In the genomic region with DNA sequence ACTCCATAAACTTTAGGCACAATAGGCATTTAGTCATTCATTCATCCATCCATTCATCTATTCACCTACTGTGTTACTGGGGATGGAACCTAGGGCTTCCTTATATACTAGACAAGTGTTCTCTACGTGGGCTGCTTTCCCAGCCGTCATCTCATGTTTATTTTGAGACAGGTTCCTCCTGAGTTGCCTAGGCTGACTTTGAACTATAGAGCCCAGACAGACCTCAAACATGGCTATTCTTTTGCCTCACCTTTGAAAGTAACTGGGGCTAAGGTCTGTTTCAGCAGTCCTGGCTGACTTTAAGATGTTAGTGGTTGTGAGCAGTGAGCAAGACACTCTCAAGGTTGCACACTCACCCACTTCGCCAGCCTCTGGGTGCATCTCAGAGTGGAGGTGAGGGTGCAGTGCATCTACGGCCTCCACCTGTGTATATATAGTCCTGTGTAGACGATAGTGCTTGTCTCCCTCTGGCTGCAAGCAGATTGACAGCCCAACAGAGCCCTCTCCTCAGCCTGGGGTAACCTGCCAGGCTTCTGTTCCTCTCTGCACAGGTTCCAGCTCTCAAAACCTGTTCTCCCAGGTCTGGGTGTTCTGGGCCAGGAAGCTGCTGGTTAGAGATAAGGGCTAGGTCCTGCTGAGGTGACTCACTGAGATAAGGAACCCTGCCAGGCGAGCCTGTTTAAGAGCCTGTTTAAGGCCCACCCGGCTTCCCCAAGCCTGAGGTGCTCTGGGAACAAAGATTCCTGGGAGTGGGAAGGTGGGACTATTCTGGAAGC, we compare ENCODE assay signal across 1 mouse cellular context.
TF ChIP-seq lines count a peak whose summit lies in the region.

No protein-coding gene starts in this region.

TF ChIP-seq in MEL, 35 proteins besides CTCF, POLR2A, EP300 and RAD21 (continued from another document):
- TF ChIP-seq TBP (IDR thresholded peaks at IDR 0.05; ENCODE audit: low read depth, low read length), result 0 out of 2 replicates have a peak, but pooled peaks have one; percentile 15
- 0 out of 2 replicates have a peak, but pooled peaks have one; percentile 21 for TF ChIP-seq CHD1 (IDR thresholded peaks at IDR 0.05; ENCODE audit: low read depth, low read length)
- TF ChIP-seq GATA1 (IDR thresholded peaks at IDR 0.05; ENCODE audit: low read depth, low read length), result peak; percentile 98
- TF ChIP-seq ELF1 (IDR thresholded peaks at IDR 0.05; ENCODE audit: low read depth, low read length), result no peak
- no peak for TF ChIP-seq GABPA (IDR thresholded peaks at IDR 0.05; ENCODE audit: low read depth, low read length)
- no peak for TF ChIP-seq ZKSCAN1 (IDR thresholded peaks at IDR 0.05; ENCODE audit: low read depth, low read length)
- no peak for TF ChIP-seq MAX (IDR thresholded peaks at IDR 0.05; ENCODE audit: low read length)
- peak; percentile 89 for TF ChIP-seq ETS1 (IDR thresholded peaks at IDR 0.05; ENCODE audit: low read depth, low read length)
- no peak for TF ChIP-seq MXI1 (IDR thresholded peaks at IDR 0.05; ENCODE audit: low read depth, low read length)
- peak; percentile 85 for TF ChIP-seq RCOR1 (IDR thresholded peaks at IDR 0.05; ENCODE audit: low read depth, low read length)
- TF ChIP-seq MEF2A (IDR thresholded peaks at IDR 0.05; ENCODE audit: extremely low read depth, insufficient replicate concordance, low read depth, low read length, poor library complexity, severe bottlenecking), result no peak
- peak; percentile 73; the same call in 1 of the 2 replicates for TF ChIP-seq SIN3A (IDR thresholded peaks at IDR 0.05; ENCODE audit: low read length)
- TF ChIP-seq MAFK (IDR thresholded peaks at IDR 0.05; ENCODE audit: borderline replicate concordance, low read depth, low read length), result no peak; the same call in 1 of the 2 replicates
- TF ChIP-seq ZC3H11A (IDR thresholded peaks at IDR 0.05; ENCODE audit: low read depth, low read length), result no peak
- no peak for TF ChIP-seq USF1 (IDR thresholded peaks at IDR 0.05; ENCODE audit: low read depth, low read length)
- TF ChIP-seq HCFC1 (IDR thresholded peaks at IDR 0.05; ENCODE audit: low read depth, low read length), result no peak
- TF ChIP-seq USF2 (IDR thresholded peaks at IDR 0.05; ENCODE audit: borderline replicate concordance in 1 of 2, insufficient read depth in 1 of 2, low read depth in 1 of 2, low read length in 2 of 2), result no peak
- no peak for TF ChIP-seq MYC (IDR thresholded peaks at IDR 0.05; ENCODE audit: low read depth, low read length)
- no peak for TF ChIP-seq POLR2AphosphoS2 (IDR thresholded peaks at IDR 0.05; ENCODE audit: low read length)
- no peak for TF ChIP-seq NELFE (IDR thresholded peaks at IDR 0.05; ENCODE audit: low read depth, low read length)
- no peak; the same call in 1 of the 2 replicates for TF ChIP-seq CHD2 (IDR thresholded peaks at IDR 0.05; ENCODE audit: low read length)
- TF ChIP-seq SMC3 (IDR thresholded peaks at IDR 0.05; ENCODE audit: low read depth, low read length), result no peak
- no peak for TF ChIP-seq ZNF384 (IDR thresholded peaks at IDR 0.05; ENCODE audit: low read depth, low read length)
